Mouse (Mus musculus): ENCODE measurements around the gene Nsun7. TPM values are rescaled to one million over a fixed set of nuclear protein-coding genes. Genes with fewer than 3 reads are reported as not detected.
A peak's percentile ranks its signal among the peaks of the same experiment; 100 is the strongest.

Nsun7 gene
- total and polyA plus RNA-seq, 3 experiments: not detected

DNA sequence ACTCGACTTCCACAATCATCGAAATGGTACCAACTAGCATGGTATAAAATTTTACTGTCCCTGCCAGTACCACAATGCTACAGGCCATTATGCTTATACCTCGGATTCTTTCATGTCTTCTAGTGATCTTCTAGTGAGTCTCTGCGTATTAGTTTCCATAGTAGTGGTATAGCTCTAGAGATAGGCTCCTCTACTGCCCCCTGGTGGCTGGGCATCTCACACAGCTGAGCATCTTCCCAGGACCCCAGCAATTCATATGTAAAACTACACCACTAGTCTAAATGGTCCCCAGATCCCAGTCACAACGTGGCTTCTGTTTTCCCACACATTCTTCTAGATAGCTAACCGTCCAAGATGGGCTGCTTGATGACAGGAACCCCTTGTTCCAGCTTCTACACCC lies 59.6 kb downstream of the Nsun7 start:
- H3K27me3 ChIP-seq (ENCODE audit: control insufficient read depth in 1 of 2, insufficient read depth in 2 of 2, low read length in 2 of 2): no peaks in the 10 kb centered on the region
- peak; percentile 6 for DNase-seq (ENCODE audit: low read depth, low spot score)
- TF ChIP-seq E2F4 (IDR thresholded peaks at IDR 0.05; ENCODE audit: borderline replicate concordance, low read depth, low read length): no peak
- TF ChIP-seq CTCF (IDR thresholded peaks at IDR 0.05 in 2 of 3, conservative IDR thresholded peaks at IDR 0.05 in 1 of 3; ENCODE audit: control insufficient read depth in 1 of 3, insufficient read depth in 1 of 3, low read depth in 2 of 3, low read length in 3 of 3, poor library complexity in 1 of 3, severe bottlenecking in 1 of 3): peak; percentile 27 to 34 (median 29); a peak in 5 of 6 replicates
- H3K9me3 ChIP-seq (replicated peaks; ENCODE audit: insufficient read depth, low read length): no peaks in the 10 kb centered on the region
- H3K36me3 ChIP-seq (ENCODE audit: control insufficient read depth in 1 of 2, insufficient read depth in 2 of 2, low read length in 2 of 2): no peaks in the 10 kb centered on the region
- H3K79me2 ChIP-seq (ENCODE audit: control insufficient read depth, insufficient read depth, low read length, poor library complexity): no peaks in the 10 kb centered on the region
- H3K27ac ChIP-seq (ENCODE audit: control insufficient read depth, low read depth, low read length): no peak overlapping the region
- no peak overlapping the region for H3K4me3 ChIP-seq (ENCODE audit: control insufficient read depth in 1 of 2, insufficient read depth in 1 of 2, low read depth in 2 of 2, low read length in 2 of 2)
- H3K9ac ChIP-seq (ENCODE audit: control insufficient read depth, low read depth, low read length, poor library complexity, severe bottlenecking): no peak overlapping the region
- no peaks in the 10 kb centered on the region for H3K4me1 ChIP-seq (ENCODE audit: control insufficient read depth in 1 of 2, insufficient read depth in 2 of 2, low read length in 2 of 2)

DNA sequence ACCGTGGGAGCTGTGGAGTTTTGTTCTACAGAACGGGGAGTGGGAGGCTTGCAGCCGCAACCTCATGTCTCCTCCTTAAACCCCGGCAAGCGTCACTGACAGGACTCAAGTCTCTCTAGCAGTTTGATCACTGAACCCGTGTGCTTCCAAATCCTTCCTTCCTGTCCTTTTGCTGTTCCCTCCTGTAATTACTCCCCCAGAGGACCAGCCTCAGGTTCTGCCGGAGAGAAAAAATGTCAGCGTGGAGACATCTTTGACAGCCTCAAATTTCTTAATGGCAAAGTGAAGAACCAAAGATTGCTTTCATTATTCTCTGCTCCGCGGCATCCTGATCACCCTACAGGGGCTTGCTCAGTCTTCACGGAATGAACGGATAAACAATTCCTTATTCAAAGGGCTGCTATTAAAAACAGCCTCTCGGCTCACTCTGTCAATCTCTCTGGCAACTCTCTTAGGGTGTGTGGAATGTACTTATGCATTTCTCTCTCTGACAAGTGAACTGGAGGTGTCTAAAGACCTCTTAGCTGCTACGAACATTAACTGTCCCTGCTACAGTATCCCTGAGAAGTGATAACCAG lies 60.2 kb downstream of the Nsun7 start:
- TF ChIP-seq MAZ (IDR thresholded peaks at IDR 0.05; ENCODE audit: low read depth, low read length): no peak
- TF ChIP-seq E2F4 (IDR thresholded peaks at IDR 0.05; ENCODE audit: borderline replicate concordance, low read depth, low read length): no peak
- no peak for TF ChIP-seq GABPA (IDR thresholded peaks at IDR 0.05; ENCODE audit: low read depth, low read length)
- TF ChIP-seq TAL1 (IDR thresholded peaks at IDR 0.05; ENCODE audit: low read length): no peak
- TF ChIP-seq NRF1 (IDR thresholded peaks at IDR 0.05; ENCODE audit: insufficient read depth, low read depth, low read length, poor library complexity, severe bottlenecking): no peak
- no peak for TF ChIP-seq NELFE (IDR thresholded peaks at IDR 0.05; ENCODE audit: low read depth, low read length)
- TF ChIP-seq MYB (IDR thresholded peaks at IDR 0.05; ENCODE audit: low read depth, low read length): no peak
- no peak overlapping the region for H3K9ac ChIP-seq (ENCODE audit: control insufficient read depth, low read depth, low read length, poor library complexity, severe bottlenecking)
- H3K4me1 ChIP-seq (ENCODE audit: control insufficient read depth in 1 of 2, insufficient read depth in 2 of 2, low read length in 2 of 2): no peaks in the 10 kb centered on the region
- no peak overlapping the region for H3K4me3 ChIP-seq (ENCODE audit: control insufficient read depth in 1 of 2, insufficient read depth in 1 of 2, low read depth in 2 of 2, low read length in 2 of 2)
- no peaks in the 10 kb centered on the region for H3K36me3 ChIP-seq (ENCODE audit: control insufficient read depth in 1 of 2, insufficient read depth in 2 of 2, low read length in 2 of 2)
- no peak for DNase-seq (ENCODE audit: low read depth, low spot score)
- H3K27me3 ChIP-seq (ENCODE audit: control insufficient read depth in 1 of 2, insufficient read depth in 2 of 2, low read length in 2 of 2): no peaks in the 10 kb centered on the region
- no peak overlapping the region for H3K27ac ChIP-seq (ENCODE audit: control insufficient read depth, low read depth, low read length)
- no peaks in the 10 kb centered on the region for H3K79me2 ChIP-seq (ENCODE audit: control insufficient read depth, insufficient read depth, low read length, poor library complexity)
- no peaks in the 10 kb centered on the region for H3K9me3 ChIP-seq (replicated peaks; ENCODE audit: insufficient read depth, low read length)

DNA sequence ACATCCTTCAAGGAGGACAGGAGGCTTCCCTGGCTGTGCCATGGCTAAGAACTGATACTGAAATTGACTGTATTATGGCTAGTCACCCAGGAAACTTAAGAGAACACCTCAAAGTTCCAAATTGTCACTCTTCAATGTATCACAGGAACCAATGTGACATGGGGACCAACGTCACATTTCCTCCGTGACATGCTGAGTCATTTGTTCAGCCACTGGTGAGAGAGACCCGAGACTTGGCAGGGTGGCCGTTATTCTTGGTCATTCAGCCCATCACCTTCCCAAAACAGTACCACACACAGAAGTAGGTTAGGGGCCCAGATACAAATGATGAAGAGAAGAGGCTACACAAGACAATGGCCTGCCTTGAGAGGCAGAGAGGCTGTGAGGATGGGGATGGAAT lies 63.4 kb downstream of the Nsun7 start:
- no peak for DNase-seq (ENCODE audit: low read depth, low spot score)
- H3K27ac ChIP-seq (ENCODE audit: control insufficient read depth, low read depth, low read length): no peak overlapping the region
- H3K27me3 ChIP-seq (ENCODE audit: control insufficient read depth in 1 of 2, insufficient read depth in 2 of 2, low read length in 2 of 2): no peaks in the 10 kb centered on the region
- H3K36me3 ChIP-seq (ENCODE audit: control insufficient read depth in 1 of 2, insufficient read depth in 2 of 2, low read length in 2 of 2): no peaks in the 10 kb centered on the region
- no peak overlapping the region for H3K4me3 ChIP-seq (ENCODE audit: control insufficient read depth in 1 of 2, insufficient read depth in 1 of 2, low read depth in 2 of 2, low read length in 2 of 2)
- H3K9ac ChIP-seq (ENCODE audit: control insufficient read depth, low read depth, low read length, poor library complexity, severe bottlenecking): no peak overlapping the region
- no peak for TF ChIP-seq SIN3A (IDR thresholded peaks at IDR 0.05; ENCODE audit: low read length)
- TF ChIP-seq POLR2AphosphoS2 (IDR thresholded peaks at IDR 0.05; ENCODE audit: low read length): no peak
- no peak for TF ChIP-seq ZC3H11A (IDR thresholded peaks at IDR 0.05; ENCODE audit: low read depth, low read length)
- no peak for TF ChIP-seq TCF12 (IDR thresholded peaks at IDR 0.05; ENCODE audit: low read depth, low read length)
- TF ChIP-seq SMC3 (IDR thresholded peaks at IDR 0.05; ENCODE audit: low read depth, low read length): no peak
- no peak for TF ChIP-seq CHD2 (IDR thresholded peaks at IDR 0.05; ENCODE audit: low read length)
- TF ChIP-seq GABPA (IDR thresholded peaks at IDR 0.05; ENCODE audit: low read depth, low read length): no peak
- TF ChIP-seq BHLHE40 (IDR thresholded peaks at IDR 0.05; ENCODE audit: borderline replicate concordance, low read depth, low read length): no peak
- TF ChIP-seq RCOR1 (IDR thresholded peaks at IDR 0.05; ENCODE audit: low read depth, low read length): no peak
- no peak for TF ChIP-seq JUND (IDR thresholded peaks at IDR 0.05; ENCODE audit: low read depth, low read length)
- TF ChIP-seq CHD1 (IDR thresholded peaks at IDR 0.05; ENCODE audit: low read depth, low read length): no peak
- no peaks in the 10 kb centered on the region; the same call in 1 of the 2 replicates for H3K9me3 ChIP-seq (replicated peaks; ENCODE audit: insufficient read depth, low read length)
- H3K79me2 ChIP-seq (ENCODE audit: control insufficient read depth, insufficient read depth, low read length, poor library complexity): no peaks in the 10 kb centered on the region
- no peaks in the 10 kb centered on the region for H3K4me1 ChIP-seq (ENCODE audit: control insufficient read depth in 1 of 2, insufficient read depth in 2 of 2, low read length in 2 of 2)

Measured in MEL (cell line).